Mouse (Mus musculus) megakaryocyte, embryonic 14.5 days (primary cell): ENCODE measurements around the gene Trpv6. TPM values are rescaled to one million over a fixed set of nuclear protein-coding genes. Genes with fewer than 3 reads are reported as not detected.

ENCODE experiments used
- H3K27me3 ChIP-seq: replicated peaks from 2 replicates; pipeline ENCODE3; 2012; ENCODE audit warnings: inconsistent platforms
- H3K36me3 ChIP-seq: replicated peaks from 2 replicates; pipeline ENCODE3; 2012; ENCODE audit warnings: low read length, inconsistent platforms, mixed read lengths
- H3K4me1 ChIP-seq: 2 replicates; pipeline ENCODE4 v1.6.1; 2012; ENCODE audit warnings: inconsistent platforms
- H3K4me3 ChIP-seq: replicated peaks from 2 replicates; pipeline ENCODE3; 2012; ENCODE audit warnings: moderate library complexity, mild to moderate bottlenecking, inconsistent platforms
- H3K9me3 ChIP-seq: 2 replicates; pipeline ENCODE4 v1.6.1; 2012; ENCODE audit warnings: inconsistent platforms
- FLI1 ChIP-seq: IDR thresholded peaks from 2 replicates; pipeline ENCODE4 v1.6.1; 2012; ENCODE audit warnings: low read length, inconsistent platforms, mixed read lengths
- GATA1 ChIP-seq: IDR thresholded peaks from 3 replicates; pipeline ENCODE4 v1.6.1; 2012; ENCODE audit warnings: mixed read lengths, low read length, inconsistent platforms, borderline replicate concordance
- polyA plus RNA-seq: library from polyadenylated mRNA; stranded (reverse); fragments of >175 nt; gene quantifications from 2 replicates; pipeline ENCODE4 v1.2.3, GENCODE M21; 2012; ENCODE audit warnings: low replicate concordance; ENCODE audit not compliant: insufficient read depth

Gene Trpv6
- polyA plus RNA-seq = not detected in 2 replicates

- no peak for TF ChIP-seq FLI1
- no peak for TF ChIP-seq GATA1
- H3K27me3 ChIP-seq = peaks cover 6% of the 10 kb centered on the region
- no peaks in the 10 kb centered on the region for H3K9me3 ChIP-seq
- no peak within 1 kb of the TSS for H3K4me3 ChIP-seq
- H3K36me3 ChIP-seq = no peaks in the 10 kb centered on the region
- H3K4me1 ChIP-seq = peaks cover 12% of the 10 kb centered on the region
These were observed at the start of gene Trpv6 for GRCm38 (mm10) chr6:41636178-41636577. TSS of gene Trpv6 (minus strand) at chr6:41636405.

- Histone ChIP-seq H3K27me3 (peaks cover 7% of the 10 kb centered on the region), H3K4me3 (no peak overlapping the region), H3K36me3 (no peaks in the 10 kb centered on the region), H3K9me3 (no peaks in the 10 kb centered on the region), H3K4me1 (no peaks in the 10 kb centered on the region)
- TF ChIP-seq GATA1 (no peak), FLI1 (no peak)
These were observed 49.4 kb upstream of the Trpv6 start for GRCm38 (mm10) chr6:41685596-41685995.

- Histone ChIP-seq H3K4me3 (no peak overlapping the region), H3K27me3 (peaks cover 12% of the 10 kb centered on the region), H3K36me3 (no peaks in the 10 kb centered on the region), H3K9me3 (no peaks in the 10 kb centered on the region), H3K4me1 (no peaks in the 10 kb centered on the region)
- TF ChIP-seq FLI1 (no peak), GATA1 (no peak)
These were observed 48.7 kb upstream of the Trpv6 start for GRCm38 (mm10) chr6:41684911-41685310.

GRCm38 (mm10) chr6:41684131-41684530 lies 47.9 kb upstream of the Trpv6 start, which contains the start of gene Llcfc1:
TSS of gene Llcfc1 (plus strand) at chr6:41684431.
- no peak for TF ChIP-seq GATA1
- TF ChIP-seq FLI1 = no peak
- no peaks in the 10 kb centered on the region for H3K9me3 ChIP-seq
- no peaks in the 10 kb centered on the region for H3K36me3 ChIP-seq
- H3K4me3 ChIP-seq = no peak within 1 kb of the TSS
- H3K4me1 ChIP-seq = no peaks in the 10 kb centered on the region
- peaks cover 12% of the 10 kb centered on the region for H3K27me3 ChIP-seq

DNA sequence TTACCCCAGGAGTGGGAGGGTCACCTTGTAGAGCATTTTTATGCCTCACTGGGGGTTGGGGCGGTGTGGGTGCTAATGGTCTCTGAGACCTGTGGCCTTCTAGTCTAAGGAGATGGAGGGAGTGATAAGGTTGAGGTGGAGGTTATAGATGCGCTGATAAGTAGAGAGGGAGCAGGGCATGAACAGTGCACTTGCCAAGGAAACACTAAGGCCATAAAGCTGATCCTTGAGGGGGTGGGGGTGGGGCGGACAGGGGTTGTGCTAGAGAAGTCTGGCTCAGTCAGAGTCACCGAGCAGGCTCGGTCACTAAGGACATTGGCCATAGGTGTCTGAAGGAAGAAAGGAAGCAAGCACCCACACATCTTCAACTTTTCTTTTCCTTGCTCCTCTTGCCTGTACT lies 45.5 kb upstream of the Trpv6 start:
- no peaks in the 10 kb centered on the region for H3K36me3 ChIP-seq
- TF ChIP-seq GATA1 (no peak), FLI1 (no peak)
- H3K27me3 ChIP-seq = peaks cover 11% of the 10 kb centered on the region
- H3K9me3 ChIP-seq = no peaks in the 10 kb centered on the region
- H3K4me1 ChIP-seq = no peaks in the 10 kb centered on the region
- no peak overlapping the region for H3K4me3 ChIP-seq

GRCm38 (mm10) chr6:41680669-41681068 lies 44.5 kb upstream of the Trpv6 start, which contains the start of gene Trpv5:
TSS of gene Trpv5 (minus strand) at chr6:41680769.
- no peaks in the 10 kb centered on the region for H3K36me3 ChIP-seq
- TF ChIP-seq GATA1 (no peak), FLI1 (no peak)
- H3K9me3 ChIP-seq = no peaks in the 10 kb centered on the region
- H3K4me3 ChIP-seq = no peak within 1 kb of the TSS
- H3K27me3 ChIP-seq = peaks cover 13% of the 10 kb centered on the region
- 0 out of 2 replicates have a peak, but pooled peaks cover 2% of the 10 kb centered on the region for H3K4me1 ChIP-seq

DNA sequence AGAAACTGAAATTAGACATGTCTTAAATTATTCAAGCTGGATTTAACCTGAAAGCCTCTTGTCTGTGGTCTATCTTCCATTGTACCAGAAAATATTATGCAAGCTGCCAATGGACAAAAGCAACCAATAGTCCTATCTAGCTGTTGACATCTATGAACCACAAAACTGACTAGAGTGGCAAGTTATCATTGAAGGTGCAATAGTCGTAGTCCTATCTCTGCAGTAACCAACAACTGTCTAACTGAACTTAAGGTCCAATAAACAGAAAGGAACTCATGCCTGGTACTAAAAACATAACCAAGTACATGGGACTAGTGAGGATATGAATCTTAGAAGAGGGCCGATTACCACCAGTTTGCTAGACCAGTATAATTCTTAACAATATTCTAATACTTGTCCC lies 40.3 kb upstream of the Trpv6 start:
- H3K36me3 ChIP-seq = no peaks in the 10 kb centered on the region
- peaks cover 3% of the 10 kb centered on the region; the same call in 1 of the 2 replicates for H3K9me3 ChIP-seq
- TF ChIP-seq GATA1 = no peak
- no peak for TF ChIP-seq FLI1
- 0 out of 2 replicates have a peak, but pooled peaks cover 6% of the 10 kb centered on the region for H3K4me1 ChIP-seq
- H3K4me3 ChIP-seq = no peak overlapping the region
- peaks cover 10% of the 10 kb centered on the region for H3K27me3 ChIP-seq

DNA sequence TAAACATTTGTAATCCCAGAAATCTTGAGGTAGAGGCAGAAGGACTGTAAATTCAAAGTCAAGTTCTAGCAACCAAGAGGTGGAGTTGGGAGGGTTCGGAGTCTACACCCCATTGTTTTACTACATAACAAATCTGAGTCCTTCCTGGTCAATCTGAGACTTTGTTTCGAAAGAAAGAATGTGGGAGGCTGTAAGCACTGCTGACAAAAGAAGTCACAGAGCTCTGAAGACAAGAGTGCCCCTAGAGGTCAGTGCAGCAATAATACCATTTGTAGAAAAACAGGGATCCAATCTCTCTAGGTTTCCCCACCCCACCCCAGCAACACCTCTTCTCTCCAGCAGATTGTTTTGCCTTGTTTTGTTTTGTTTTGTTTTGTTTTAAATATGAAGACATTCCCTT lies 26.1 kb upstream of the Trpv6 start:
- no peak overlapping the region for H3K4me3 ChIP-seq
- peaks cover 4% of the 10 kb centered on the region for H3K27me3 ChIP-seq
- no peaks in the 10 kb centered on the region for H3K9me3 ChIP-seq
- no peaks in the 10 kb centered on the region; the same call in 1 of the 2 replicates for H3K4me1 ChIP-seq
- H3K36me3 ChIP-seq = no peaks in the 10 kb centered on the region
- TF ChIP-seq GATA1 (no peak), FLI1 (no peak)

DNA sequence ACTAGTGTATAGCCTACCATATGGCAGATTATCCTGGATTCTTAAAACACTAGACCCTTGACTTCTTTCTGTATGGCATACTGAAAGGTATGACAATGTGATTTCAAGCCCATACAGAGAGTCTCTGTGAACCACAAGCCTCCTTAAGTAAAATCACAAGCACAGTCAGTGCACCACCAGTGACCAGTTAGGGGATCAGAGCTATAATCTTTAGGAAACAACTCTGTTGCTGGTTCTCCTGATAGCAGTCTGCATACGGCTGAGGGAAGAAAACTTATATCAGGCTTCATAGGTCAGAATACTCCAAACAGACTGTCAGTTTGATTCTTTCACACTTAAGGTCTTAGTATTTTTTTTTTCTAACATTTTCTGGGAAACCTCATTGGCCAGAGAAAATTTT lies 22.3 kb upstream of the Trpv6 start:
- Histone ChIP-seq H3K9me3 (no peaks in the 10 kb centered on the region), H3K36me3 (no peaks in the 10 kb centered on the region), H3K4me3 (no peak overlapping the region), H3K4me1 (peaks cover 8% of the 10 kb centered on the region), H3K27me3 (peaks cover 4% of the 10 kb centered on the region)
- TF ChIP-seq GATA1 = no peak
- TF ChIP-seq FLI1 = no peak

DNA sequence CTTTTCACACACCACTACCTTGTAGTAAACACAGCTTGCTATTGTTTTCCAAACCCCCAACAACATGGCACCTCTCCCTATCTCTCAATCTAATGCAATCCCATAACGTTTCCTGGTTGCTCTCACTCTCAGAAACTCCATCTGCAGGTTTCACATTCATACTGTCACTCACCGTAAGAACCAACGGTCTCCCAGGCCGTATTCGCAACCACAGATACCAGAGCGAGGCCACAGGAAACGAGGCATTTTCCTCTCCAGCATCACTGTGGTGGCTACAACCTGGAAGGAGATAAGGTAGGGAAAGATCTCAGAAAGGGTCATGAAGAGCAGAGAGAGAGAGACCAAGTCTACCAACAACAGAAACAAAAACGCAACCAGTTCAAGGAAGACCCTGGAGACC lies 18.4 kb upstream of the Trpv6 start:
- Histone ChIP-seq H3K9me3 (no peaks in the 10 kb centered on the region), H3K4me1 (peaks cover 8% of the 10 kb centered on the region), H3K4me3 (peak overlapping the region; percentile 58), H3K27me3 (peaks cover 4% of the 10 kb centered on the region), H3K36me3 (no peaks in the 10 kb centered on the region)
- TF ChIP-seq GATA1 = no peak
- no peak for TF ChIP-seq FLI1

GRCm38 (mm10) chr6:41653173-41653572 lies 17.0 kb upstream of the Trpv6 start:
- H3K9me3 ChIP-seq = no peaks in the 10 kb centered on the region
- peaks cover 4% of the 10 kb centered on the region for H3K27me3 ChIP-seq
- TF ChIP-seq GATA1 (no peak), FLI1 (no peak)
- no peak overlapping the region for H3K4me3 ChIP-seq
- no peaks in the 10 kb centered on the region for H3K36me3 ChIP-seq
- H3K4me1 ChIP-seq = peaks cover 8% of the 10 kb centered on the region

DNA sequence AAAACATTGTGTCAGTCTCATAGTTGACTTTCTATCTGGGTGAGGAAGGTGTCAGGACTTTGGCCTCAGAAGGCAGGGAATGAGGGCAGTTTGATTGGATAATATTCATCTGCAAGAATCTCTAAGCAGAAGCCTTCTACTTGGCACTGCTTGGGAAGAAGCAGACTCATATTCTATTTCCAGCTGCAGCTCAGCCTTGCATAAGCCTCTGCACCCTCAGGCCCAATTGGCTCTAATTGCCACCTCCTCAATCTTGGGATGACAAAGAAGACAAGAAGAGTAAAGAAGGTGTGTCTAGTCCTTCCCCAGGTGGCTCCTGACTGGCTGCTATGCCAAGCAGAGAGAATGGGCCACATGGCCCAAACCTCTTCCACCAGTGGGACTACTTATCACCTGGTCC lies 10.5 kb upstream of the Trpv6 start:
- H3K4me3 ChIP-seq = no peak overlapping the region
- peaks cover 5% of the 10 kb centered on the region for H3K27me3 ChIP-seq
- TF ChIP-seq GATA1 = no peak
- no peak for TF ChIP-seq FLI1
- H3K4me1 ChIP-seq = no peaks in the 10 kb centered on the region
- H3K36me3 ChIP-seq = no peaks in the 10 kb centered on the region
- H3K9me3 ChIP-seq = no peaks in the 10 kb centered on the region
